Mouse (Mus musculus) small intestine, adult 2 months (tissue): ENCODE results near the gene Pcbp2.

Source experiments
- CTCF ChIP-seq: fragments of 200-500 bp; IDR thresholded peaks from 2 replicates; pipeline ENCODE4 v1.5.1; 2012; ENCODE audit warnings: low read depth, mild to moderate bottlenecking, control low read depth, inconsistent platforms, low read length, moderate library complexity, mixed read lengths; ENCODE audit not compliant: insufficient replicate concordance, insufficient read length; ENCODE audit errors: extremely low read depth
- POLR2A ChIP-seq: fragments of 200-500 bp; IDR thresholded peaks from 2 replicates; pipeline ENCODE4 v1.6.1; 2012; ENCODE audit warnings: low read depth, mild to moderate bottlenecking, control low read depth, inconsistent platforms, low read length, moderate library complexity

DNA sequence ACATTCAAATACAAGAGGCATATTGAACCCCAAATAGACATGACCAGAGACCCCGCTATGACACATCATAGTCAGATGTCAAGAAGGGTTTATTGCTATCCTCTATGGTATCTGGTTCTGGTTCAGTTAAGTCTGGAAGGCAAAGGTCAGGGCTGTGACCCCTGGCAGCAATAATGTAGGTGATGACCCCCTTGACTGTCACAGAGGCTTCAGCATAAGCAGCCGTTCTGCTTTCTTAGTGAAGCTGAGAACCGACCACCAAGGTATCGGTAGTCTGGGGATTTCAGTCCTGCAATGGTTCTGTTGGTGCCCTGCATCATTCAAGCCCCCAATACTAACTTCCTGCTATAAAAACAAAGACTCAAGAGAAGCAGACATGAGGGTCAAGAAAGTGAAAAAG is 61.2 kb downstream of the Pcbp2 start:
- TF ChIP-seq CTCF = no peak
- no peak for TF ChIP-seq POLR2A
